ENCODE assay signal across 7 mouse cellular contexts in the genomic region with DNA sequence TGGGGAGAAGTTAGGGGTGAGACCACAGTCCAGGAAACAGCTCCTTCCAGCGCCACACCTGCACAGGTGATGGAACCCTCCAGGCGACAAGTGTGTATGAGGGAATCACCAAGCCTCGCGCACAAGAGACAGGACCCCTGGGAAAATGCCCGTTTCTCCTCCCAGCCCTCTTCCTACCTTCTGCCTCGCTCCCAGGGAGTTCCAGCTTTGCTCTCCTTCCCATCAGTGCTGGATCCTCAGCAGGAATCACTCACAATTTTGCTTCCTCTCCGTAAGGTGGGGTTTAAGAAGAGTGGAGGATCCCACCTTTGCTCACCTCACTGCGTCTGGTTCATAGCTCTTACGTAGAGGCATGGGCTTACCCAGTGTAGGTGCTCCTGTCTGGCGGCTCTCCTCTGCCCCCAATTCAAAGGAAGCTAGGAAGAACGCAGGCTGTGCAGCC. TPM values are rescaled to one million over a fixed set of nuclear protein-coding genes. Genes with fewer than 3 reads are reported as not detected.
DNase-seq lines count a peak whose midpoint lies in the region; ATAC-seq lines count a peak whose summit lies in the region.

No protein-coding gene starts in this region.

- H3K36me3 ChIP-seq in liver, embryonic 11.5 days (ENCODE audit: control insufficient read depth, insufficient read depth, low read length), result no peaks in the 10 kb centered on the region
- H3K36me3 ChIP-seq in forebrain, embryonic 10.5 days (replicated peaks), result no peaks in the 10 kb centered on the region

- H3K9me3 ChIP-seq in liver, embryonic 11.5 days (ENCODE audit: control insufficient read depth, low read length), result no peaks in the 10 kb centered on the region
- H3K9me3 ChIP-seq in forebrain, embryonic 10.5 days, result no peaks in the 10 kb centered on the region

- H3K27ac ChIP-seq in liver, embryonic 11.5 days (ENCODE audit: low read depth, low read length), result no peak overlapping the region
- no peak overlapping the region for H3K27ac ChIP-seq in forebrain, embryonic 10.5 days

- peak overlapping the region; percentile 71 for H3K4me2 ChIP-seq in liver, embryonic 11.5 days

- no peak for ATAC-seq in liver, embryonic 11.5 days (replicated peaks; ENCODE audit: low FRiP score)

- WGBS in liver, embryonic 11.5 days, result 15% methylated on average over 11 of the region's 11 CpGs
- 5% methylated on average over 11 of the region's 11 CpGs for WGBS in forebrain, embryonic 10.5 days

- no peak for DNase-seq in liver, embryonic 11.5 days (ENCODE audit: low spot score)
- no peak for DNase-seq in liver
- no peak for DNase-seq in forebrain, embryonic 10.5 days (ENCODE audit: extremely low spot score, low spot score)
- peak; percentile 34 to 37 for DNase-seq in left cerebral cortex, postnatal 10 days (ENCODE audit: extremely low spot score in 1 of 2, low spot score in 2 of 2)
- peak; percentile 21 for DNase-seq in retina, embryonic 14.5 days (ENCODE audit: low spot score)
- DNase-seq in thymus, postnatal 0 days (ENCODE audit: low spot score), result no peak
- no peak for DNase-seq in gastrocnemius, postnatal 36 days

- no peak overlapping the region for H3K9ac ChIP-seq in liver, embryonic 11.5 days (ENCODE audit: low read depth, low read length)

- H3K27me3 ChIP-seq in liver, embryonic 11.5 days (replicated peaks; ENCODE audit: control insufficient read depth, insufficient read depth, low read length), result peaks cover 24% of the 10 kb centered on the region
- H3K27me3 ChIP-seq in forebrain, embryonic 10.5 days (ENCODE audit: poor library complexity, severe bottlenecking), result peaks cover 48% of the 10 kb centered on the region

- H3K4me1 ChIP-seq in liver, embryonic 11.5 days (replicated peaks; ENCODE audit: control insufficient read depth, insufficient read depth, low read length), result no peaks in the 10 kb centered on the region
- peaks cover 50% of the 10 kb centered on the region for H3K4me1 ChIP-seq in forebrain, embryonic 10.5 days

- H3K4me3 ChIP-seq in liver, embryonic 11.5 days (ENCODE audit: low read depth, low read length), result peak overlapping the region; percentile 45
- H3K4me3 ChIP-seq in forebrain, embryonic 10.5 days, result peak overlapping the region; percentile 68

- intact Hi-C loops in left cerebral cortex, postnatal 10 days (cut with DNase I), result no loop called here
- intact Hi-C loops in gastrocnemius, postnatal 36 days (cut with DNase I), result no loop called here

RNA-seq across cellular contexts. Expression of a gene that starts 0.5 kb away (rescaled TPM):
- 1.6 and 2.9 TPM in 2 replicates for polyA plus RNA-seq in liver, embryonic 11.5 days (2014; fragmentation: Nextera tagmentation; extraction: Ambion mirVana)
- polyA plus RNA-seq in forebrain, embryonic 10.5 days (2016; fragmentation: Nextera tagmentation; extraction: Ambion mirVana), result 3.5 and 3.8 TPM in 2 replicates
- 100 to 1,000 TPM; 189 to 191 TPM for total RNA-seq in left cerebral cortex, postnatal 10 days (2021)
- polyA plus RNA-seq in thymus, postnatal 0 days (2015; fragmentation: Nextera tagmentation; extraction: Ambion mirVana), result 0.32 and 0.33 TPM in 2 replicates
- 1 to 10 TPM in 1 of 2 experiments, under 1 TPM in 1; 0.62 to 1.6 TPM for total RNA-seq in gastrocnemius, postnatal 36 days (2021)

Comparison
In these comparisons a context has a peak if more than half of its experiments do, and no peak if none do; other contexts are left out.
1. DNase-seq: peak in left cerebral cortex, postnatal 10 days (2 of 2) and retina, embryonic 14.5 days (single experiment); none in liver, embryonic 11.5 days (single experiment), liver (single experiment), forebrain, embryonic 10.5 days (single experiment), thymus, postnatal 0 days (single experiment) and gastrocnemius, postnatal 36 days (0 of 2).